Mouse (Mus musculus): ENCODE data around the gene Gucd1. TPM values are rescaled to one million over a fixed set of nuclear protein-coding genes. Genes with fewer than 3 reads are reported as not detected.

Gene Gucd1
- total and polyA plus RNA-seq, 3 experiments = 16.8 to 19.0 (median 18.0) TPM

DNA sequence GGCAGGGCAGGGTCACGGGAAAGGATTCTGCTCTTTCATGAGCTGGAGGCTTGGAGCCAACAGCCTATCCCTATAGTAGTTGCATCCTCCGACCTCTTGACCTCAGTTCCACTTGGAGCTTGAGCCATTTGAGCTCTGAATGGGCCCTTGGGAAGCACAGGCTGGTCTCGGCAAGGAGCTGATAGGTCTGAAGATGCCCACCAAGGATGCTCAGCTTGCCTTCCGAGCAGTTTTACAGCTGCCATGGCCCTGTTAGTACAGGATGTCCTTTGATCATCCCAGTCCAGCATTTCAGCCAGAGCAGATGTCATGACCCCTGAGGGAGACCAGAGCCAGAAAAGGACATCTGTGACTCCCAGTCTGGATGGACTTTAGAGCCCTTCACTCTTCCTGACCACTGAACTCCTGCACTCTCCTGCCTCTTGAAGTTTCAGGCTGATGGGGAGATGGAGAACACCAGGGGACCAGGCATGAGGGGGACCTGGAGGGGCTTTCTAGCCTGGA, 189.5 kb downstream of the Gucd1 start:
- Histone ChIP-seq H3K9me3 (replicated peaks; ENCODE audit: low read length) (no peaks in the 10 kb centered on the region), H3K27ac (ENCODE audit: insufficient read depth, low read depth) (no peak overlapping the region), H3K4me1 (ENCODE audit: control insufficient read depth in 1 of 2, insufficient read depth in 2 of 2) (peaks cover 69 to 94% of the 10 kb centered on the region in 2 experiments), H3K27me3 (replicated peaks) (no peaks in the 10 kb centered on the region), H3K36me3 (replicated peaks in 1 of 2; ENCODE audit: control insufficient read depth in 1 of 2, insufficient read depth in 1 of 2, low read length in 1 of 2) (peaks cover 28 to 55% of the 10 kb centered on the region in 2 experiments), H3K79me2 (replicated peaks; ENCODE audit: control insufficient read depth, extremely low read depth, insufficient read depth, poor library complexity, severe bottlenecking) (no peaks in the 10 kb centered on the region; the same call in none of the 2 replicates), H3K4me2 (ENCODE audit: insufficient read depth, low read depth, poor library complexity, severe bottlenecking) (no peak overlapping the region), H3K9ac (ENCODE audit: insufficient read depth, low read depth) (no peak overlapping the region), H3K4me3 (replicated peaks in 1 of 3; ENCODE audit: low read depth in 2 of 3, low read length in 2 of 3, poor library complexity in 1 of 3) (no peak overlapping the region)
- no peak for DNase-seq (ENCODE audit: extremely low read depth)
- no peak for TF ChIP-seq USF1 (IDR thresholded peaks at IDR 0.05; ENCODE audit: low read depth, low read length)
- TF ChIP-seq MAZ (IDR thresholded peaks at IDR 0.05; ENCODE audit: low read depth, low read length) = no peak
- TF ChIP-seq IRF4 (IDR thresholded peaks at IDR 0.05; ENCODE audit: low read depth, low read length) = no peak
- no peak for TF ChIP-seq TBP (conservative IDR thresholded peaks at IDR 0.05; ENCODE audit: low read depth, low read length)
- no peak for TF ChIP-seq GABPA (IDR thresholded peaks at IDR 0.05; ENCODE audit: insufficient replicate concordance, low read depth, low read length)
- TF ChIP-seq TCF12 (IDR thresholded peaks at IDR 0.05; ENCODE audit: low read depth, low read length) = no peak
- TF ChIP-seq ZNF384 (IDR thresholded peaks at IDR 0.05; ENCODE audit: low read depth, low read length) = no peak
- TF ChIP-seq PAX5 (IDR thresholded peaks at IDR 0.05; ENCODE audit: low read length) = no peak
- TF ChIP-seq EP300 (IDR thresholded peaks at IDR 0.05; ENCODE audit: low read length) = no peak
- no peak for TF ChIP-seq JUN (IDR thresholded peaks at IDR 0.05; ENCODE audit: insufficient read depth, low read depth, low read length)
- no peak for TF ChIP-seq POLR2AphosphoS2 (IDR thresholded peaks at IDR 0.05; ENCODE audit: low read depth, low read length)
- no peak for TF ChIP-seq POLR2A (IDR thresholded peaks at IDR 0.05; ENCODE audit: low read depth, low read length)
- no peak for TF ChIP-seq HCFC1 (IDR thresholded peaks at IDR 0.05; ENCODE audit: low read depth, low read length)
- no peak for TF ChIP-seq ZKSCAN1 (IDR thresholded peaks at IDR 0.05; ENCODE audit: borderline replicate concordance, low read depth, low read length)
- TF ChIP-seq UBTF (IDR thresholded peaks at IDR 0.05; ENCODE audit: low read depth, low read length) = no peak
- no peak for TF ChIP-seq ZMIZ1 (IDR thresholded peaks at IDR 0.05; ENCODE audit: low read depth, low read length)
- no peak for TF ChIP-seq MYC (IDR thresholded peaks at IDR 0.05; ENCODE audit: low read depth, low read length)
- TF ChIP-seq KAT2A (IDR thresholded peaks at IDR 0.05; ENCODE audit: insufficient replicate concordance, low read length) = no peak
- TF ChIP-seq ETS1 (conservative IDR thresholded peaks at IDR 0.05; ENCODE audit: low read depth, low read length) = no peak
- no peak for TF ChIP-seq RCOR1 (conservative IDR thresholded peaks at IDR 0.05; ENCODE audit: low read depth, low read length)
- in situ Hi-C loops (cut with MboI; ENCODE audit: low pct_ligation_motif_present, low pct_unique_long_range_greater_than_20kb, low sequenced_read_pairs) (no loop called here), dilution Hi-C loops (cut with MboI; ENCODE audit: extremely low pct_ligation_motif_present, extremely low pct_unique_long_range_greater_than_20kb, low sequenced_read_pairs) (no loop called here)

DNA sequence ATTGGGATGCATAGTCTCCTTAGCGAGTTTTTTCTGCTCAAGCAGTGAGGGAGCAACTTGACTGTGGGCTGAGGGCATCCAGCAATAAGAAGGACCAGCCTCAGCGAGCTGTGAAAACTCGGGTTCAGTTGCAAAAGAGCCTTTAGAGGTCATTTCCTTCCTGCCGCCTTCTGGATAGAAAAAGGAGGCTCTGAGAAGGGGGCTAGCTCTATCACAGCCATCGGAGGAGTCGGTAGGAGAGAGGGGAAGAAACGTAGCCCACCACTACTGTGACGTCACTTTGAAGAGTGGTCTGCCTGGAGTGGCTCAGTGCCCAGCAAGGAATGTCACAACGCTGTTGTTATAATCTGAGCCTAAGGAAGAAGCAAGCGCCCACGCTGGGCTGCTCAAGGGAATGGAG, 190.7 kb downstream of the Gucd1 start:
- dilution Hi-C loops (cut with MboI; ENCODE audit: extremely low pct_ligation_motif_present, extremely low pct_unique_long_range_greater_than_20kb, low sequenced_read_pairs) = no loop called here
- Histone ChIP-seq H3K79me2 (replicated peaks; ENCODE audit: control insufficient read depth, extremely low read depth, insufficient read depth, poor library complexity, severe bottlenecking) (no peaks in the 10 kb centered on the region; the same call in none of the 2 replicates), H3K4me2 (ENCODE audit: insufficient read depth, low read depth, poor library complexity, severe bottlenecking) (peak overlapping the region; percentile 64), H3K9me3 (replicated peaks; ENCODE audit: low read length) (no peaks in the 10 kb centered on the region), H3K36me3 (replicated peaks in 1 of 2; ENCODE audit: control insufficient read depth in 1 of 2, insufficient read depth in 1 of 2, low read length in 1 of 2) (peaks cover 17 to 48% of the 10 kb centered on the region in 2 experiments), H3K9ac (ENCODE audit: insufficient read depth, low read depth) (peak overlapping the region; percentile 49), H3K27me3 (replicated peaks) (no peaks in the 10 kb centered on the region), H3K27ac (ENCODE audit: insufficient read depth, low read depth) (peak overlapping the region; percentile 67), H3K4me3 (replicated peaks in 1 of 3; ENCODE audit: low read depth in 2 of 3, low read length in 2 of 3, poor library complexity in 1 of 3) (no peak overlapping the region), H3K4me1 (ENCODE audit: control insufficient read depth in 1 of 2, insufficient read depth in 2 of 2) (peaks cover 74 to 95% of the 10 kb centered on the region in 2 experiments)
- no peak for DNase-seq (ENCODE audit: extremely low read depth)
- in situ Hi-C loops (cut with MboI; ENCODE audit: low pct_ligation_motif_present, low pct_unique_long_range_greater_than_20kb, low sequenced_read_pairs) = no loop called here
- TF ChIP-seq ZMIZ1 (IDR thresholded peaks at IDR 0.05; ENCODE audit: low read depth, low read length) (no peak), MEF2A (IDR thresholded peaks at IDR 0.05; ENCODE audit: borderline replicate concordance, low read depth, low read length) (no peak), SIN3A (IDR thresholded peaks at IDR 0.05; ENCODE audit: low read length) (no peak), JUND (conservative IDR thresholded peaks at IDR 0.05; ENCODE audit: low read depth, low read length) (no peak), USF2 (conservative IDR thresholded peaks at IDR 0.05; ENCODE audit: low read depth, low read length) (no peak), TCF12 (IDR thresholded peaks at IDR 0.05; ENCODE audit: low read depth, low read length) (no peak), MAX (IDR thresholded peaks at IDR 0.05; ENCODE audit: low read length) (no peak), CHD1 (IDR thresholded peaks at IDR 0.05; ENCODE audit: low read depth, low read length) (no peak), EP300 (IDR thresholded peaks at IDR 0.05; ENCODE audit: low read length) (no peak), MYC (IDR thresholded peaks at IDR 0.05; ENCODE audit: low read depth, low read length) (no peak), KAT2A (IDR thresholded peaks at IDR 0.05; ENCODE audit: insufficient replicate concordance, low read length) (no peak), ELF1 (IDR thresholded peaks at IDR 0.05; ENCODE audit: low read depth, low read length) (no peak), USF1 (IDR thresholded peaks at IDR 0.05; ENCODE audit: low read depth, low read length) (no peak), IRF4 (IDR thresholded peaks at IDR 0.05; ENCODE audit: low read depth, low read length) (no peak), SMC3 (IDR thresholded peaks at IDR 0.05; ENCODE audit: low read depth, low read length) (no peak), E2F4 (IDR thresholded peaks at IDR 0.05; ENCODE audit: insufficient replicate concordance, low read depth, low read length) (no peak), HCFC1 (IDR thresholded peaks at IDR 0.05; ENCODE audit: low read depth, low read length) (no peak), POLR2A (IDR thresholded peaks at IDR 0.05; ENCODE audit: low read depth, low read length) (no peak)

All from CH12.LX (cell line).